Mouse (Mus musculus) lung, adult 2 months (tissue): ENCODE data around the gene Uri1. TPM values are rescaled to one million over a fixed set of nuclear protein-coding genes. Genes with fewer than 3 reads are reported as not detected.

Source experiments
- DNase-seq: peaks from one replicate; pipeline ENCODE4 v3.0.0; 2022
- H3K4me1 ChIP-seq: fragments of 200-500 bp; 2 replicates; pipeline ENCODE4 v1.6.1; 2011; ENCODE audit warnings: low read length; ENCODE audit not compliant: control insufficient read depth, insufficient read depth
- H3K4me3 ChIP-seq: fragments of 200-500 bp; replicated peaks from 2 replicates; pipeline ENCODE3; 2011; ENCODE audit warnings: low read depth, mild to moderate bottlenecking, control low read depth, low read length; ENCODE audit errors: extremely low read depth
- CTCF ChIP-seq: fragments of 200-500 bp; IDR thresholded peaks from 2 replicates; pipeline ENCODE4 v1.5.1; 2011; ENCODE audit warnings: mild to moderate bottlenecking, low read length, control low read depth; ENCODE audit not compliant: insufficient read depth
- POLR2A ChIP-seq: fragments of 200-500 bp; IDR thresholded peaks from 2 replicates; pipeline ENCODE4 v1.6.1; 2011; ENCODE audit warnings: low read depth, mild to moderate bottlenecking, control low read depth, low read length, borderline replicate concordance; ENCODE audit errors: extremely low read depth
- WGBS: fragments of 180-500 bp; shearing (Covaris S2); methylation state at CpG from one replicate; pipeline ENCODE4 v1.1.7; 2018; 5-methylcytosine and 5-hydroxymethylcytosine counted together
- polyA plus RNA-seq: library from polyadenylated mRNA; depleted of rRNA; stranded (reverse); fragments of >200 nt; gene quantifications from 2 replicates; pipeline ENCODE4 v1.2.3, GENCODE M21; 2012

Gene Uri1
- polyA plus RNA-seq, 1 experiment = 12.1 TPM

- Histone ChIP-seq H3K4me1 (no peaks in the 10 kb centered on the region), H3K4me3 (no peak overlapping the region)
- DNase-seq = no peak
- TF ChIP-seq CTCF (no peak), POLR2A (no peak)
- 72% methylated on average over 5 of the region's 5 CpGs for whole genome bisulfite sequencing
Measured at GRCm38 (mm10) chr7:38047229-38047628, 23.9 kb upstream of the Uri1 start.

- no peak for TF ChIP-seq POLR2A
- TF ChIP-seq CTCF = no peak
- Histone ChIP-seq H3K4me1 (no peaks in the 10 kb centered on the region), H3K4me3 (no peak overlapping the region)
- WGBS = 56% methylated on average over 3 of the region's 3 CpGs
- no peak for DNase-seq
Measured at GRCm38 (mm10) chr7:38041244-38041643, 17.9 kb upstream of the Uri1 start.

GRCm38 (mm10) chr7:38037586-38037985 lies 14.2 kb upstream of the Uri1 start:
- H3K4me1 ChIP-seq = no peaks in the 10 kb centered on the region
- TF ChIP-seq POLR2A (no peak), CTCF (no peak)
- WGBS = 66% methylated on average over 5 of the region's 5 CpGs
- no peak overlapping the region for H3K4me3 ChIP-seq
- no peak for DNase-seq

- no peak for TF ChIP-seq POLR2A
- TF ChIP-seq CTCF = no peak
- WGBS = 59% methylated on average over 4 of the region's 4 CpGs
- no peaks in the 10 kb centered on the region; the same call in 1 of the 2 replicates for H3K4me1 ChIP-seq
- DNase-seq = no peak
- H3K4me3 ChIP-seq = no peak overlapping the region
Measured at GRCm38 (mm10) chr7:38031183-38031582, 7.8 kb upstream of the Uri1 start.

GRCm38 (mm10) chr7:38030606-38031005 lies 7.3 kb upstream of the Uri1 start:
- H3K4me3 ChIP-seq = no peak overlapping the region
- no peaks in the 10 kb centered on the region; the same call in 1 of the 2 replicates for H3K4me1 ChIP-seq
- TF ChIP-seq POLR2A (no peak), CTCF (no peak)
- DNase-seq = no peak
- 25% methylated on average over 6 of the region's 6 CpGs for WGBS

GRCm38 (mm10) chr7:38029986-38030385 lies 6.6 kb upstream of the Uri1 start:
- no peak overlapping the region for H3K4me3 ChIP-seq
- DNase-seq = no peak
- 53% methylated on average over 2 of the region's 2 CpGs for WGBS
- no peak for TF ChIP-seq POLR2A
- TF ChIP-seq CTCF = no peak
- H3K4me1 ChIP-seq = no peaks in the 10 kb centered on the region; the same call in 1 of the 2 replicates

GRCm38 (mm10) chr7:38029083-38029482 lies 5.7 kb upstream of the Uri1 start:
- TF ChIP-seq CTCF (no peak), POLR2A (no peak)
- H3K4me3 ChIP-seq = no peak overlapping the region
- WGBS = 47% methylated on average over 5 of the region's 5 CpGs
- DNase-seq = no peak
- no peaks in the 10 kb centered on the region; the same call in 1 of the 2 replicates for H3K4me1 ChIP-seq

GRCm38 (mm10) chr7:38027940-38028600 lies 4.7 kb upstream of the Uri1 start:
- no peak for TF ChIP-seq CTCF
- Histone ChIP-seq H3K4me1 (no peaks in the 10 kb centered on the region; the same call in 1 of the 2 replicates), H3K4me3 (no peak overlapping the region)
- DNase-seq = no peak
- WGBS = 77% methylated on average over 7 of the region's 7 CpGs

- Histone ChIP-seq H3K4me3 (no peak overlapping the region), H3K4me1 (no peaks in the 10 kb centered on the region; the same call in 1 of the 2 replicates)
- DNase-seq = no peak
- TF ChIP-seq POLR2A = no peak
- TF ChIP-seq CTCF = no peak
- WGBS = 64% methylated on average over 4 of the region's 4 CpGs
Measured at GRCm38 (mm10) chr7:38024839-38025238, 1.5 kb upstream of the Uri1 start.

- no peak for DNase-seq
- 49% methylated on average over 2 of the region's 2 CpGs for WGBS
- H3K4me1 ChIP-seq = peaks cover 3% of the 10 kb centered on the region
- H3K4me3 ChIP-seq = no peak overlapping the region
- TF ChIP-seq POLR2A = no peak
- no peak for TF ChIP-seq CTCF
Measured at GRCm38 (mm10) chr7:38019770-38020169, 3.6 kb downstream of the Uri1 start.
